Mouse (Mus musculus) embryonic facial prominence, embryonic 12.5 days (tissue): ENCODE measurements at regions not wholly inside any gene's neighbourhood (a gene's known extent, or its start where the extent isn't known, plus 50 kb on each side); places are given as distances from the start of the nearest gene placed in this dataset.

ENCODE experiments used
- ATAC-seq: fragments of 200-750 bp; cut with Nextera tagmentation; 2 replicates; pipeline ENCODE4 v1.8.0; 2017; ENCODE audit not compliant: insufficient number of reproducible peaks, insufficient read depth, low FRiP score, low TSS enrichment
- H3K27ac ChIP-seq: fragments of 300-500 bp; sonication (generic); 2 replicates; pipeline ENCODE4 v1.5.1; 2016; ENCODE audit warnings: mild to moderate bottlenecking
- H3K27me3 ChIP-seq: fragments of 300-500 bp; sonication (generic); 2 replicates; pipeline ENCODE4 v1.6.1; 2016; ENCODE audit warnings: mild to moderate bottlenecking, moderate library complexity
- H3K36me3 ChIP-seq: fragments of 300-500 bp; sonication (generic); 2 replicates; pipeline ENCODE4 v1.6.1; 2016; ENCODE audit warnings: mild to moderate bottlenecking
- H3K4me1 ChIP-seq: fragments of 300-500 bp; sonication (generic); 2 replicates; pipeline ENCODE4 v1.6.1; 2016
- H3K4me2 ChIP-seq: fragments of 300-500 bp; sonication (generic); replicated peaks from 2 replicates; pipeline ENCODE4 v1.6.1; 2016; ENCODE audit warnings: mild to moderate bottlenecking, moderate library complexity
- H3K4me3 ChIP-seq: fragments of 300-500 bp; sonication (generic); 2 replicates; pipeline ENCODE4 v1.5.1; 2016; ENCODE audit warnings: mild to moderate bottlenecking
- H3K9ac ChIP-seq: fragments of 300-500 bp; sonication (generic); 2 replicates; pipeline ENCODE4 v1.6.1; 2016; ENCODE audit warnings: mild to moderate bottlenecking, moderate library complexity
- H3K9me3 ChIP-seq: fragments of 300-500 bp; sonication (generic); 2 replicates; pipeline ENCODE4 v1.6.1; 2016; ENCODE audit warnings: mild to moderate bottlenecking, moderate library complexity
- WGBS: fragments of 180-500 bp; shearing (Covaris S2); methylation state at CpG from one replicate; pipeline ENCODE4 v1.1.7; 2016; 5-methylcytosine and 5-hydroxymethylcytosine counted together

GRCm38 (mm10) chr8:79828763-79829542, 117.3 kb downstream of the Anapc10 start:
- no peaks in the 10 kb centered on the region for H3K27me3 ChIP-seq
- 21% methylated on average over 8 of the region's 8 CpGs for WGBS
- no peak overlapping the region for H3K9ac ChIP-seq
- no peak overlapping the region for H3K27ac ChIP-seq
- H3K4me2 ChIP-seq: peak overlapping the region; percentile 36
- no peaks in the 10 kb centered on the region for H3K9me3 ChIP-seq
- ATAC-seq: no peak
- H3K36me3 ChIP-seq: no peaks in the 10 kb centered on the region
- H3K4me1 ChIP-seq: peaks cover 12% of the 10 kb centered on the region
- no peak overlapping the region for H3K4me3 ChIP-seq

- H3K9me3 ChIP-seq: no peaks in the 10 kb centered on the region
- peak overlapping the region; percentile 36 for H3K4me2 ChIP-seq
- H3K4me1 ChIP-seq: peaks cover 12% of the 10 kb centered on the region
- no peak overlapping the region for H3K27ac ChIP-seq
- WGBS: 18% methylated on average over 11 of the region's 11 CpGs
- H3K9ac ChIP-seq: no peak overlapping the region
- H3K4me3 ChIP-seq: no peak overlapping the region
- H3K36me3 ChIP-seq: no peaks in the 10 kb centered on the region
- no peaks in the 10 kb centered on the region for H3K27me3 ChIP-seq
- ATAC-seq: no peak
Observed at GRCm38 (mm10) chr8:79829543-79829890, 117.9 kb downstream of the Anapc10 start.

GRCm38 (mm10) chr8:79829941-79830633, 118.5 kb downstream of the Anapc10 start:
- no peaks in the 10 kb centered on the region for H3K36me3 ChIP-seq
- H3K4me2 ChIP-seq: peak overlapping the region; percentile 24; the same call in 1 of the 2 replicates
- H3K4me3 ChIP-seq: no peak overlapping the region
- no peak overlapping the region for H3K9ac ChIP-seq
- no peak for ATAC-seq
- H3K4me1 ChIP-seq: peaks cover 12% of the 10 kb centered on the region
- H3K27ac ChIP-seq: no peak overlapping the region
- H3K27me3 ChIP-seq: no peaks in the 10 kb centered on the region
- no peaks in the 10 kb centered on the region for H3K9me3 ChIP-seq
- WGBS: 45% methylated on average over 19 of the region's 19 CpGs

GRCm38 (mm10) chr8:79838961-79839360, 127.3 kb downstream of the Anapc10 start:
- no peaks in the 10 kb centered on the region for H3K36me3 ChIP-seq
- H3K4me2 ChIP-seq: no peak overlapping the region
- no peak overlapping the region for H3K9ac ChIP-seq
- ATAC-seq: no peak
- H3K27ac ChIP-seq: no peak overlapping the region
- no peak overlapping the region for H3K4me3 ChIP-seq
- no peaks in the 10 kb centered on the region for H3K9me3 ChIP-seq
- H3K4me1 ChIP-seq: no peaks in the 10 kb centered on the region
- H3K27me3 ChIP-seq: no peaks in the 10 kb centered on the region
- WGBS: 86% methylated on average over 1 of the region's 1 CpGs

- Histone ChIP-seq H3K4me2 (no peak overlapping the region), H3K4me3 (no peak overlapping the region), H3K9ac (no peak overlapping the region), H3K9me3 (no peaks in the 10 kb centered on the region), H3K4me1 (no peaks in the 10 kb centered on the region), H3K36me3 (no peaks in the 10 kb centered on the region), H3K27me3 (no peaks in the 10 kb centered on the region), H3K27ac (no peak overlapping the region)
- 71% methylated on average over 7 of the region's 7 CpGs for WGBS
- ATAC-seq: no peak
Observed at GRCm38 (mm10) chr8:79849982-79850514, 138.4 kb downstream of the Anapc10 start.

GRCm38 (mm10) chr8:79850519-79850918, 138.9 kb downstream of the Anapc10 start:
- no peak overlapping the region for H3K27ac ChIP-seq
- H3K9ac ChIP-seq: no peak overlapping the region
- no peaks in the 10 kb centered on the region for H3K36me3 ChIP-seq
- ATAC-seq: no peak
- H3K9me3 ChIP-seq: no peaks in the 10 kb centered on the region
- H3K4me3 ChIP-seq: no peak overlapping the region
- 64% methylated on average over 6 of the region's 6 CpGs for WGBS
- no peaks in the 10 kb centered on the region for H3K27me3 ChIP-seq
- no peak overlapping the region for H3K4me2 ChIP-seq
- H3K4me1 ChIP-seq: no peaks in the 10 kb centered on the region

GRCm38 (mm10) chr8:79872416-79873077, 160.9 kb downstream of the Anapc10 start:
- Histone ChIP-seq H3K36me3 (no peaks in the 10 kb centered on the region), H3K9me3 (no peaks in the 10 kb centered on the region), H3K4me3 (no peak overlapping the region), H3K4me2 (no peak overlapping the region), H3K9ac (no peak overlapping the region), H3K27me3 (no peaks in the 10 kb centered on the region), H3K27ac (no peak overlapping the region), H3K4me1 (no peaks in the 10 kb centered on the region)
- WGBS: 67% methylated on average over 7 of the region's 7 CpGs
- ATAC-seq: no peak

- no peak for ATAC-seq
- Histone ChIP-seq H3K9me3 (no peaks in the 10 kb centered on the region), H3K4me3 (no peak overlapping the region), H3K27me3 (no peaks in the 10 kb centered on the region), H3K36me3 (no peaks in the 10 kb centered on the region), H3K4me1 (no peaks in the 10 kb centered on the region), H3K4me2 (no peak overlapping the region), H3K9ac (no peak overlapping the region), H3K27ac (no peak overlapping the region)
- WGBS: 76% methylated on average over 6 of the region's 6 CpGs
Observed at GRCm38 (mm10) chr8:79907971-79908370, 149.8 kb downstream of the Hhip start.
